Mouse (Mus musculus): ENCODE measurements around the gene Lamp5. TPM values are rescaled to one million over a fixed set of nuclear protein-coding genes. Genes with fewer than 3 reads are reported as not detected.

Gene Lamp5
- polyA plus RNA-seq (2015; fragmentation: Nextera tagmentation; extraction: Ambion mirVana) = 2.0 and 2.9 TPM in 2 replicates

DNA sequence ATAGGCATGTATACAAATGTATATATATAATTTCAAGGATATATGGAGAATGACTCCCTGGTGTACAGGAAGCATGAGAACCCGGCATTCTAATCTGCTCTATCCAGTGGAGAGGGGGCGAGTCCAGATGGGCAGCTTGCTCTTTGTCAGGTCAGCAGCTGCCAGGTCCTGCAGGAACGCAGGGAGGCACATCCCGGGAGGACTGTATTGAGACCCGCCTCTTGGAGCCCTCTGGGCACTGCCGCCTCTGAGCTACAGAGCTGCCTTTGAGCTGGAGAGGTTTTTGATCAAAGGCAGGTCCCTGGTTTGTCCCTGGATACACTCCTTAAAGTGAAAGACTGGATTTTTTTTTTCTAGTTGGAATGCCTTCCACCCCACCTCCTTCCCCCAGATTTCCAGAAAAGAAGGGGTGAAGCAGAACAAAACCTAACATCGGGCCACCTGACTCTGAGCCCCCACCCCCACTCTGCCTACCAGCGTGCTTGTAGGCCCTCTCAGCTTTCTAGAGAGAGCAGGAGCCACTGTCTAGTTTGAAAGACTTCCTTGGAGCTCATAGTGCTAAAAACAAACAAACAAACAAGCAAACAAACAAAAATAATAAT, at the start of gene Lamp5:
Lamp5 (plus strand) TSS at position 552 of the 602 bp plus-strand sequence.
- Histone ChIP-seq H3K4me3 (peak within 1 kb of the TSS; percentile 29), H3K36me3 (ENCODE audit: poor library complexity, severe bottlenecking) (no peaks in the 10 kb centered on the region), H3K9me3 (replicated peaks) (no peaks in the 10 kb centered on the region), H3K9ac (peak within 1 kb of the TSS; percentile 34; the same call in 1 of the 2 replicates), H3K4me1 (peaks cover 15% of the 10 kb centered on the region), H3K27me3 (0 out of 2 replicates have a peak, but pooled peaks cover 15% of the 10 kb centered on the region), H3K27ac (no peak within 1 kb of the TSS), H3K4me2 (peak within 1 kb of the TSS; percentile 59)
- 4% methylated on average over 8 of the region's 8 CpGs for whole genome bisulfite sequencing
- peak; percentile 79; the same call in 1 of the 2 replicates for ATAC-seq

DNA sequence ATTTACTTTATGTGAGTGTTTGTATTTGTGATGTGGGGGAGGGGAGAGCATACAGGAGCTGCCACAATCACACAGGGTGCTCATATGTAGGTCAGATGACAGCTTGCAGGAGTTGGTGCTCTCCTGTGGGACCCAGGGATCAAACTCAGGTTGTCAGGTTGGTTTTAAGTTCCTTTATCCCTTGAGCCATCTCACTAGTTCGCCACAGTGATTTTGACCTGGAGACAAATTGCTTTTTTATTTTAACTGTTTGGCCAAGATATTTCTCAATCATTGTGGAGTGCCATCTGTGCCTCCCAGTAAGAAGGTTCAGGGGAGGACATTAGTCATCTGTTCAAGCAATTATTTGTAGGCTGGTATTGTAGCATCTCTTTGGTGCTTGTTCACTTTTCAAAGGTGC, 48.2 kb upstream of the Lamp5 start:
- Histone ChIP-seq H3K9ac (no peak overlapping the region), H3K4me2 (no peak overlapping the region), H3K9me3 (replicated peaks) (no peaks in the 10 kb centered on the region), H3K4me1 (0 out of 2 replicates have a peak, but pooled peaks cover 2% of the 10 kb centered on the region), H3K27ac (no peak overlapping the region), H3K4me3 (no peak overlapping the region), H3K27me3 (no peaks in the 10 kb centered on the region), H3K36me3 (ENCODE audit: poor library complexity, severe bottlenecking) (peaks cover 13% of the 10 kb centered on the region; the same call in 1 of the 2 replicates)
- no peak for ATAC-seq
- 93% methylated on average over 1 of the region's 1 CpGs for WGBS

DNA sequence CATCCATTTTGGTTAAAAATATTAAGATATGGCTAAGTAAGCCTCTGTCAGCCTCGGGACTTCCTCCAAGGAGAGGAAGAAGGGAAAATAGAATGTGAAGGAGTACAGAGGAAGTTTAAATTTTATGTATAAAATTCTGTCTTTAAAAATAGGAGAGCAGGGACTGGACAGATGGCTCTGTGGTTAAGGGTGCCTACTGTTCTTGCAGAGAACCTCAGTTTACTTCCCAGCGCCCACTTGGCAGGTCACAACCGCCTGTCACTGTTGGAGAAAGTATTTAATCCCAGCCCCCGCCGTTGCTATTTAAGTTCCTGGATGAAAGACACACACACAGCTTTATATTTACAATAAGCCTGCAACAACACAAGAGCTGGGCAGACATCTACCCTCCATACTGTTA, 45.8 kb upstream of the Lamp5 start:
- Histone ChIP-seq H3K9me3 (replicated peaks) (no peaks in the 10 kb centered on the region), H3K4me2 (no peak overlapping the region), H3K27me3 (no peaks in the 10 kb centered on the region), H3K4me3 (no peak overlapping the region), H3K9ac (no peak overlapping the region), H3K4me1 (0 out of 2 replicates have a peak, but pooled peaks cover 2% of the 10 kb centered on the region), H3K36me3 (ENCODE audit: poor library complexity, severe bottlenecking) (peaks cover 17% of the 10 kb centered on the region; the same call in 1 of the 2 replicates), H3K27ac (no peak overlapping the region)
- WGBS = 96% methylated on average over 5 of the region's 5 CpGs
- no peak for ATAC-seq

DNA sequence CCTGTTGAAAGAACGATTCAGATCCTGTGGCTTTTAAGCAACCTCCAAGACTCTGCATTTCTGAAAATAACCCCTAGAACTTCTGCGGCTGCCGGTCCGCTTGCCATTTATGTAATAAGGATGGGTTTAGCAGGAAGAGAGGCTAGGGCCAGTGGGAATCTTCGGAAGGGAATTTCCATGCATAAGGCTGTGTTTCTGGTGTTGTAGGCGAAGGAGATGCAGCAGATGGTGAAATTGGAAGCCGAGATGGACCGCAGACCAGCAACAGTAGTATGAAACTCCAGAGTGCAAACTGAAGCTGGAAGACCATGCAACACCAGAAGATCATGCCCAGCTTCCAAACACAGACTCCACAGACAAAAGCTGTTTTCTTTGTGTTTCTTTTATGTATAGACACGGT, 39.3 kb upstream of the Lamp5 start:
- Histone ChIP-seq H3K4me1 (no peaks in the 10 kb centered on the region), H3K27me3 (no peaks in the 10 kb centered on the region), H3K4me3 (no peak overlapping the region), H3K27ac (no peak overlapping the region), H3K4me2 (no peak overlapping the region), H3K9ac (no peak overlapping the region), H3K9me3 (replicated peaks) (no peaks in the 10 kb centered on the region), H3K36me3 (ENCODE audit: poor library complexity, severe bottlenecking) (peaks cover 19% of the 10 kb centered on the region)
- 94% methylated on average over 9 of the region's 9 CpGs for whole genome bisulfite sequencing
- ATAC-seq = no peak

DNA sequence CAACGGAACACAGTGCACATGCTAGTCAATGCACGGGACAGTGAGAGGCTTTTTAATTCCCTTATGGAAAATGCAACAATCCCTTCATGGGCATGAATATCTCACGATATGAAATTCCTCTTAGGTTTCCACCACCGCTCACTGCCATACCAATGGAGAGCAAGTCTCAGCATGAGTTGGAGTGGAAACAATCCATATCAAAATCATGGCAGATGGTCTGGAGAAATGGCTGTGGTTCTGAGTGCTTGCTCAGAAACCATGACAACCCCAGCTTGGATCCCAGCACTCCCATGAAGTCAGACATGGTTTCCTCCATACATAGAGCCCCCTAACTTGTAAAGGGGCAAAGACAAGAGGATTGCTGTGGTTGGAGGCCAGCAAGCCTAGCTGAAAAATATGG, 3.6 kb upstream of the Lamp5 start:
- no peak overlapping the region for H3K4me3 ChIP-seq
- H3K9me3 ChIP-seq (replicated peaks) = no peaks in the 10 kb centered on the region
- no peaks in the 10 kb centered on the region for H3K36me3 ChIP-seq (ENCODE audit: poor library complexity, severe bottlenecking)
- no peak overlapping the region for H3K9ac ChIP-seq
- WGBS = 89% methylated on average over 4 of the region's 4 CpGs
- H3K4me2 ChIP-seq = no peak overlapping the region
- ATAC-seq = no peak
- H3K27me3 ChIP-seq = 0 out of 2 replicates have a peak, but pooled peaks cover 15% of the 10 kb centered on the region
- H3K27ac ChIP-seq = no peak overlapping the region
- H3K4me1 ChIP-seq = peaks cover 15% of the 10 kb centered on the region

DNA sequence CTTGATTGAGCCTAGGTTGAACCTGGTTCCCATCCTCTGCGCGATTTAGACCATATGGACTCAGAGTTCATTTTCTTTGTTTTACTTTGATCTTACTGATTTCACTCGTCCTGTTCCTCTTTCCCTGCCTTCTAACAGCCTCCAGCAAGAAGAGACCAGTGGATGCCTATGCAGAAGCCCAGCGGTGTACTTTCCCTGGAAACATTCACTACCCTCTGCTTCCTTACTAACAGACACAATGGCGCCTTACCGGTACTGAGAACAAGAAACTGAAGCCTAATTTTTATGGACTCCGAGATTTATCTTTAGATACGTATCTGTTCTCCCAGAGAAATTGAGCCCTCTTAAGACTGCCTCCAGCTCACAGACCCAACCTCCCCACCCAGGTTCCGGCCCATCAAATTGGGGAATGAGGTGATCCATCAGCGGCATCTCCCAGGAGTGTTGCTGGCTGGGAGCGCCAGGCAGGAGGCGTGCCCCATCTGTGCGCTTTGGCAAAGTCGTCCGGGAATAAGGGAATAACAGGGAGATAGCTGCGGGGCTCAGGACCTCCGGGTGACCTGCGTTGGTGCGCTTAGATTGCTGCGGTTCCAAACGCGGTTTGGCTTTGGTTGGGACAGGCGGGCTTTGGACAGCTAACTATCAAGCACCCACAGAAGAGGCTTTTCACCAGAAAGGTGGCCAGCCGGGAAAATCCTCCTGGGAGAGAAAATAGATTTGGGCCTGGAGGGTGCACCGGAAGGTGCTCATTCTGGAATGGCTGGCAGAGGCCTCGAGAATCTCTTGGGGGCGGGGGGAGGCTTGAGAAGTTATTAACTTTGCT, 1.0 kb upstream of the Lamp5 start:
- Histone ChIP-seq H3K27me3 (0 out of 2 replicates have a peak, but pooled peaks cover 15% of the 10 kb centered on the region), H3K4me3 (peak overlapping the region; percentile 29), H3K9me3 (replicated peaks) (no peaks in the 10 kb centered on the region), H3K36me3 (ENCODE audit: poor library complexity, severe bottlenecking) (no peaks in the 10 kb centered on the region), H3K4me1 (peaks cover 15% of the 10 kb centered on the region), H3K4me2 (peak overlapping the region; percentile 59), H3K27ac (no peak overlapping the region), H3K9ac (peak overlapping the region; percentile 34; the same call in 1 of the 2 replicates)
- peak; percentile 73; the same call in 1 of the 2 replicates for ATAC-seq
- 17% methylated on average over 27 of the region's 27 CpGs for WGBS

DNA sequence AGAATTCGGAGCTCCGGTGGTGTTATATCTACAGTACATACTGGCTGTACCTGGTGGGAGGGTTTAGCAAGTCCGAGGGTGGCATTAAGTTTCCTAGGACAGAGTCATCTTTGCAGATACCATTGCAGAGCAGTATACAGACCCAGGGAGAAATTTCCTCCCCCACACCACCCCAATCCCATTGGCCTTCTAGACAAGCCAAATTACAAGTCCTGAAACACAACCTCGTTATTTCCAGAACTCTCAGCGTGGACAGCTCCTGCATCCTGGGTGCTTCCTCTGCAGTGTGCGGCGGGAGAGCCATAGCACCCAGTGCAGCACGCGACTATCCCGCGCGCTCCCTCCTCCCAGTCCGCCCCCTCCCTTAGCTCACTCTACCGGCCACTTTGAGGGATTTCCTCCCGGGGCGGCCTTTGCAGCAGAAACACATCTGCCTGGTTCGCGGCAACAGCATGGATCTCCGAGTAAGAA, 5.9 kb downstream of the Lamp5 start:
- no peaks in the 10 kb centered on the region for H3K9me3 ChIP-seq (replicated peaks)
- H3K27me3 ChIP-seq = peaks cover 44% of the 10 kb centered on the region
- no peak overlapping the region for H3K27ac ChIP-seq
- peak overlapping the region; percentile 51 for H3K9ac ChIP-seq
- peak; percentile 69 for ATAC-seq
- H3K4me3 ChIP-seq = peak overlapping the region; percentile 39
- 4% methylated on average over 19 of the region's 19 CpGs for WGBS
- H3K4me1 ChIP-seq = peaks cover 19% of the 10 kb centered on the region
- peak overlapping the region; percentile 71 for H3K4me2 ChIP-seq
- H3K36me3 ChIP-seq (ENCODE audit: poor library complexity, severe bottlenecking) = no peaks in the 10 kb centered on the region

DNA sequence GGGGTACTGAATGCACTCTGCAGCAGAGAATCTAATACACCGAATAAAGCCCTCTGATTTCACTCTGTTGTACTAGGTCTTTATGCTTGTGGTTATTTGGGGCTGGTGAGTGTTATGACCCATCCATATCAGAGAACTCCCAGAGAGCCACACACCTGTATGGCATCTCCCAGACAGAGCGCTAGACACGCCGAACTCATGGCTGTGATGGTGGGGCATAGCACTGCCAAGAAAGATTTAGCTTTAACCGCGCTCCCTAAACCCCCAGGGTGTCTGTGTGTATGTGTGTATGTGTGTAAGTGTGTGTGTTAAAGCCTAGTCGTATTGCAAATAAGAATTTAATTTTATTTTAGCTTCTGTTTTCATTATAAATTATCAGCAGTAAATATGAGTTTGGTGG, 6.4 kb downstream of the Lamp5 start:
- Histone ChIP-seq H3K36me3 (ENCODE audit: poor library complexity, severe bottlenecking) (no peaks in the 10 kb centered on the region), H3K27me3 (peaks cover 44% of the 10 kb centered on the region), H3K4me2 (peak overlapping the region; percentile 71), H3K4me1 (peaks cover 19% of the 10 kb centered on the region), H3K9me3 (replicated peaks) (no peaks in the 10 kb centered on the region), H3K4me3 (peak overlapping the region; percentile 39), H3K27ac (no peak overlapping the region), H3K9ac (peak overlapping the region; percentile 51)
- ATAC-seq = peak; percentile 36
- 3% methylated on average over 7 of the region's 7 CpGs for WGBS

DNA sequence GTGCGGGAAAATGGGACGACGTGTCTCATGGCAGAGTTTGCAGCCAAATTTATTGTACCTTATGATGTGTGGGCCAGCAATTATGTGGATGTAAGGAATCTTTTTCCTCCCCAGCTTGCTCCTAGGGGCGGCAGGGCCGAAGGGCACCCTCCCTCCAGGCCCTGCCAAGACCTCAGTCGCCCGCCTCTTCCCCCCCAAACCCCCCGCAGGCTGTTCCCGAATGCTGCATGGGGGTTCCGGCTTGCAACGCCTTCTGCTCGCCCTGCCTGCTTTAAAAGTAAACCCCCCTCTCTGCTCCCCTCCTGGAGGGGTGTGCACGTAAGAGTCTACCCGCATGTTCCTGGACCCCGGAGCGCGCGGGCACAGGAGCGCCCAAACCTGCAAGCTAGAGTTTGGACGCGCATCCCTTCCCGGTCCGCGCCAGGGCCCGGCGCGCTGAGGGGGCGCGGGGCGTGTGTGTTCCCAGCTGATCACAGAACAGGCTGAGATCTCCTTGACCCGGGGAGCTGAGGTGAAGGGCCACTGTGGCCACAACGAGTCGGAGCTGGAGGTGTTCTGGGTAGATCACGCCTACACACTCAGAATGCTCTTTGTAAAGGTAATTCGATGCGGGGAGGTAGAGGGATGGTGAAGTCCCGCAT, 7.1 kb downstream of the Lamp5 start:
- no peak overlapping the region for H3K27ac ChIP-seq
- no peaks in the 10 kb centered on the region for H3K36me3 ChIP-seq (ENCODE audit: poor library complexity, severe bottlenecking)
- peak; percentile 41; the same call in 1 of the 2 replicates for ATAC-seq
- H3K9me3 ChIP-seq (replicated peaks) = no peaks in the 10 kb centered on the region
- H3K4me3 ChIP-seq = peak overlapping the region; percentile 39
- H3K4me1 ChIP-seq = peaks cover 19% of the 10 kb centered on the region
- WGBS = 1% methylated on average over 37 of the region's 37 CpGs
- H3K9ac ChIP-seq = peak overlapping the region; percentile 54; the same call in 1 of the 2 replicates
- peaks cover 44% of the 10 kb centered on the region for H3K27me3 ChIP-seq
- H3K4me2 ChIP-seq = peak overlapping the region; percentile 71

DNA sequence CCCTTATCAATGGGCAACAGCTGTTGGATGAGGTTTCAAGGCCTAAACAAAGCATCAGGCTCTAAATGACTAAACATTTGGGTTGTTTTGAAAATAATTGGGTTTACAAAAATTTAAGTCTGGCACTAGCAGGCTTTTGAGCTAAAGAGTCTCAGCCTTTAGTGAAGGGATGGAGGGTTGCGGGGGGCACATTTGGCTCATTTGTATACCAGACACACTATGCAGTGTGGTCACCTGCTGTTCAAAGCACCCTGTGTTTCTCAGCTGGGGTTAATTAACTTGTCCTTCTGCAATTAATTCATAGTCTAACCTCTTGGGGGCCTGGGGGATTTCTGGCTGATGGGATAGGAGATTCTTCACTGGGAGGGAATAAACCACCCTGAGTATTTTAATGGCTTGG, 12.3 kb downstream of the Lamp5 start:
- H3K27me3 ChIP-seq = peaks cover 22% of the 10 kb centered on the region
- no peak overlapping the region for H3K4me3 ChIP-seq
- no peak overlapping the region for H3K9ac ChIP-seq
- H3K4me2 ChIP-seq = no peak overlapping the region
- H3K27ac ChIP-seq = no peak overlapping the region
- H3K36me3 ChIP-seq (ENCODE audit: poor library complexity, severe bottlenecking) = no peaks in the 10 kb centered on the region
- no peaks in the 10 kb centered on the region for H3K9me3 ChIP-seq (replicated peaks)
- H3K4me1 ChIP-seq = peaks cover 2% of the 10 kb centered on the region
- 56% methylated on average over 1 of the region's 1 CpGs for whole genome bisulfite sequencing
- ATAC-seq = peak; percentile 63; the same call in 1 of the 2 replicates

DNA sequence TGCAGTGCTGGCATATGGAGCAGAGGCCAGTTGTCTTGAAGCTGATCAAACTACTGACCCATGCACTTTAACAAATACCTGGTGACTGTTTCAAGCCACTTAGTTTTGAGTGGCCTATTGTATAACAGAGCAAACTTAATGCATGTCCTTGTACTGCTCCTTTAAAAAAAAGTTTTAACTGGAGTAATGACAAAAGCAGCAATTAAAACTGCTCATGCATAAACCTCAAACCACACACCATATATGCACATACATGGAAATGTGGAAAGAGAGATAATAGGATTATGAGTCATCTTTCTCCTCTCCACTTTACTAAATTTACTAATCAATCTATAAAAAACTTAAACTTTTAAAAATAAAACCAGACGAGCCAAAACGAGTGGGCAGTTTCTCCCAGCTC, 43.9 kb downstream of the Lamp5 start:
- no peaks in the 10 kb centered on the region for H3K27me3 ChIP-seq
- H3K9me3 ChIP-seq (replicated peaks) = no peaks in the 10 kb centered on the region
- H3K36me3 ChIP-seq (ENCODE audit: poor library complexity, severe bottlenecking) = no peaks in the 10 kb centered on the region; the same call in 1 of the 2 replicates
- no peak for ATAC-seq
- no peak overlapping the region for H3K9ac ChIP-seq
- no peak overlapping the region for H3K4me3 ChIP-seq
- H3K27ac ChIP-seq = no peak overlapping the region
- H3K4me1 ChIP-seq = no peaks in the 10 kb centered on the region
- 70% methylated on average over 2 of the region's 2 CpGs for WGBS
- H3K4me2 ChIP-seq = no peak overlapping the region
